Mouse (Mus musculus): Measurements from ENCODE around the gene Fam69a. TPM values are rescaled to one million over a fixed set of nuclear protein-coding genes. Genes with fewer than 3 reads are reported as not detected.

Fam69a gene
- total RNA-seq, 1 experiment from 2014 or later, result 15.5 TPM

Other genes starting within 250 kb of the Fam69a start
- not detected in 2 replicates for gene Ube2d2b, start 157.0 kb downstream of the Fam69a start, total RNA-seq (2021)
- 53.6 and 55.9 TPM in 2 replicates for gene Evi5, start 112.0 kb downstream of the Fam69a start, total RNA-seq (2021)
- 63.2 and 72.3 TPM in 2 replicates for gene Rpl5, start 86.6 kb downstream of the Fam69a start, total RNA-seq (2021)
- gene Mtf2, start 78.6 kb upstream of the Fam69a start, total RNA-seq (2021), result 22.7 and 27.9 TPM in 2 replicates
- 86.5 and 90.7 TPM in 2 replicates for gene Tmed5, start 145.5 kb upstream of the Fam69a start, total RNA-seq (2021)
- gene Ccdc18, start 145.8 kb upstream of the Fam69a start, total RNA-seq (2021), result 2.3 and 2.6 TPM in 2 replicates

Measured in adrenal gland, postnatal 14 days (tissue).